Mouse (Mus musculus): Measurements from ENCODE around the gene Arfgef2. TPM values are rescaled to one million over a fixed set of nuclear protein-coding genes. Genes with fewer than 3 reads are reported as not detected.

The Arfgef2 gene
- polyA plus RNA-seq, 1 experiment from 2014 or later = 6.8 TPM

DNA sequence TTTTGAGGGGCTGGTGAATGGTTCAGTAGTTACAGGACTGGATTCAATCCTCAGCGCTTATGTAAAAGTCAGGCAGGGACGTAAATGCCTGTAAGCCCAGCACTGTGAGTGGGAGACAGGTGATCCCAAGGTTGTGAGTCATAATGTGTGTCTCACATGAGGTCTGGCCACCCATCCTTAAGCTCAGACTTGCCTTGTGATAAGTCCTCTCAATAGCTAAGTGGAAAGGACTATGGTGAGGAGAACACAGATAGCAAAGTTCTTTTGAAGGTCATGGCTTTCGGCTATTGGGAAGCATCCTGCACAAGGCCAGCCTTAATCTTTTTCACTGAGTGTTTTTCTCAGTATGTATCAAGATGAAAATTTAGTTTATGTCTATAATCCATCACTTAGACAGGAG is 104.3 kb downstream of the Arfgef2 start:
- WGBS = 98% methylated on average over 3 of the region's 3 CpGs
- H3K4me1 ChIP-seq (ENCODE audit: control insufficient read depth, insufficient read depth, low read length) = peaks cover 11% of the 10 kb centered on the region
- ATAC-seq (ENCODE audit: low FRiP score, low TSS enrichment) (no peak), DNase-seq (no peak)
- no peaks in the 10 kb centered on the region for H3K9me3 ChIP-seq (ENCODE audit: control insufficient read depth, low read length)
- H3K27me3 ChIP-seq (ENCODE audit: control insufficient read depth, insufficient read depth, low read length) = no peaks in the 10 kb centered on the region
- no peak overlapping the region for H3K4me3 ChIP-seq (replicated peaks; ENCODE audit: low read depth, low read length)
- H3K4me2 ChIP-seq (ENCODE audit: low read length) = no peak overlapping the region
- H3K9ac ChIP-seq (replicated peaks; ENCODE audit: low read length) = no peak overlapping the region
- no peaks in the 10 kb centered on the region for H3K36me3 ChIP-seq (ENCODE audit: control insufficient read depth, insufficient read depth, low read length)
- no peak overlapping the region for H3K27ac ChIP-seq (replicated peaks; ENCODE audit: low read depth, low read length)

DNA sequence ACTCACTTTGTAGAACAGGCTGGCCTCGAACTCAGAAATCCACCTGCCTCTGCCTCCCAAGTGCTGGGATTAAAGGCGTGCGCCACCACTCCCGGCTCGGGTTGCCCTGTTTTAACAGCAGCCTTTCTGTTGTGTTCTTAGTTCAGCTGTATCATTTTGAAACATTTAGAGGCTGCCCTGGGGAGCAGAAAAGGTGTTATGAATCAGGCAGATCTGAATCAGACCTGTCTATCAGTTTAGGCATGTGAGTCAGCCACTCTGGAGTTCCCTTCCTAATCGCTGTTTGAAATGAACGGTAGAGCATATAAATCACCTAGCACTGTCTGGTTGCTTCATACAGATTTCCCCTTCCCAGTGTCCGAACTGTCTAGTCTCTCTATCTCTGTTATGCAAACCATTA is 105.1 kb downstream of the Arfgef2 start:
- Histone ChIP-seq H3K9ac (replicated peaks; ENCODE audit: low read length) (no peak overlapping the region), H3K4me3 (replicated peaks; ENCODE audit: low read depth, low read length) (no peak overlapping the region), H3K36me3 (ENCODE audit: control insufficient read depth, insufficient read depth, low read length) (peaks cover 2% of the 10 kb centered on the region; the same call in 1 of the 2 replicates), H3K4me1 (ENCODE audit: control insufficient read depth, insufficient read depth, low read length) (peaks cover 11% of the 10 kb centered on the region), H3K27me3 (ENCODE audit: control insufficient read depth, insufficient read depth, low read length) (no peaks in the 10 kb centered on the region), H3K9me3 (ENCODE audit: control insufficient read depth, low read length) (no peaks in the 10 kb centered on the region), H3K4me2 (ENCODE audit: low read length) (no peak overlapping the region), H3K27ac (replicated peaks; ENCODE audit: low read depth, low read length) (no peak overlapping the region)
- ATAC-seq (ENCODE audit: low FRiP score, low TSS enrichment) (no peak), DNase-seq (no peak)
- 93% methylated on average over 8 of the region's 8 CpGs for WGBS

GRCm38 (mm10) chr2:166923971-166924370 is 118.6 kb downstream of the Arfgef2 start:
- no peak overlapping the region for H3K27ac ChIP-seq (replicated peaks; ENCODE audit: low read depth, low read length)
- H3K36me3 ChIP-seq (ENCODE audit: control insufficient read depth, insufficient read depth, low read length) = peaks cover 80% of the 10 kb centered on the region
- H3K4me2 ChIP-seq (ENCODE audit: low read length) = no peak overlapping the region
- no peak for DNase-seq
- 88% methylated on average over 2 of the region's 2 CpGs for WGBS
- H3K9ac ChIP-seq (replicated peaks; ENCODE audit: low read length) = no peak overlapping the region
- ATAC-seq (ENCODE audit: low FRiP score, low TSS enrichment) = no peak
- no peaks in the 10 kb centered on the region for H3K9me3 ChIP-seq (ENCODE audit: control insufficient read depth, low read length)
- H3K4me1 ChIP-seq (ENCODE audit: control insufficient read depth, insufficient read depth, low read length) = no peaks in the 10 kb centered on the region
- H3K4me3 ChIP-seq (replicated peaks; ENCODE audit: low read depth, low read length) = no peak overlapping the region
- no peaks in the 10 kb centered on the region for H3K27me3 ChIP-seq (ENCODE audit: control insufficient read depth, insufficient read depth, low read length)

DNA sequence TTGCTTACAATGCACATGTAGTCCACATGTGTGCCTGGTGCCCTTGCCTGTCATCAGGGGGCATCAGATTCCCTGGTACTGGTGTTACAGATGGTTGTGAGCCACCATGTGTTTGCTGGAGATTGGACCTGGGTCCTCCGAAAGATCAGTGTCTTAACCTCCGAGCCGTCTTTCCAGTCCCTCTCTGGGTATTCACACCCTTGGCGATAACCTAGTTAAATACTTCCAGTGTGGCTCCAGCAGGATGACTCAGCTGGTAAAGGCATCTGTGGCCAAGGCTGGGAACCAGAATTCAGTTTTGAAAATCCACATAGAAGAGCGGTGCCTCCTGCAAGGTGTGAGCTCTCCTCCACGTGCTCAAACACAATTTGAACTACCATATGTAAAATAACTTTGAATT is 128.6 kb downstream of the Arfgef2 start:
- H3K27ac ChIP-seq (replicated peaks; ENCODE audit: low read depth, low read length) = no peak overlapping the region
- no peak overlapping the region for H3K4me2 ChIP-seq (ENCODE audit: low read length)
- no peaks in the 10 kb centered on the region for H3K9me3 ChIP-seq (ENCODE audit: control insufficient read depth, low read length)
- ATAC-seq (ENCODE audit: low FRiP score, low TSS enrichment) (no peak), DNase-seq (no peak)
- no peaks in the 10 kb centered on the region for H3K4me1 ChIP-seq (ENCODE audit: control insufficient read depth, insufficient read depth, low read length)
- H3K4me3 ChIP-seq (replicated peaks; ENCODE audit: low read depth, low read length) = no peak overlapping the region
- 95% methylated on average over 6 of the region's 6 CpGs for WGBS
- H3K36me3 ChIP-seq (ENCODE audit: control insufficient read depth, insufficient read depth, low read length) = peaks cover 81% of the 10 kb centered on the region
- H3K27me3 ChIP-seq (ENCODE audit: control insufficient read depth, insufficient read depth, low read length) = no peaks in the 10 kb centered on the region
- H3K9ac ChIP-seq (replicated peaks; ENCODE audit: low read length) = no peak overlapping the region

- Histone ChIP-seq H3K4me3 (replicated peaks; ENCODE audit: low read depth, low read length) (no peak overlapping the region), H3K4me2 (ENCODE audit: low read length) (no peak overlapping the region), H3K4me1 (ENCODE audit: control insufficient read depth, insufficient read depth, low read length) (no peaks in the 10 kb centered on the region), H3K27me3 (ENCODE audit: control insufficient read depth, insufficient read depth, low read length) (no peaks in the 10 kb centered on the region), H3K9ac (replicated peaks; ENCODE audit: low read length) (no peak overlapping the region), H3K36me3 (ENCODE audit: control insufficient read depth, insufficient read depth, low read length) (peaks cover 80% of the 10 kb centered on the region), H3K9me3 (ENCODE audit: control insufficient read depth, low read length) (no peaks in the 10 kb centered on the region), H3K27ac (replicated peaks; ENCODE audit: low read depth, low read length) (no peak overlapping the region)
- no peak for ATAC-seq (ENCODE audit: low FRiP score, low TSS enrichment)
- no peak for DNase-seq
- WGBS = 62% methylated on average over 5 of the region's 5 CpGs
These were observed 129.0 kb downstream of the Arfgef2 start for GRCm38 (mm10) chr2:166934416-166934815.

DNA sequence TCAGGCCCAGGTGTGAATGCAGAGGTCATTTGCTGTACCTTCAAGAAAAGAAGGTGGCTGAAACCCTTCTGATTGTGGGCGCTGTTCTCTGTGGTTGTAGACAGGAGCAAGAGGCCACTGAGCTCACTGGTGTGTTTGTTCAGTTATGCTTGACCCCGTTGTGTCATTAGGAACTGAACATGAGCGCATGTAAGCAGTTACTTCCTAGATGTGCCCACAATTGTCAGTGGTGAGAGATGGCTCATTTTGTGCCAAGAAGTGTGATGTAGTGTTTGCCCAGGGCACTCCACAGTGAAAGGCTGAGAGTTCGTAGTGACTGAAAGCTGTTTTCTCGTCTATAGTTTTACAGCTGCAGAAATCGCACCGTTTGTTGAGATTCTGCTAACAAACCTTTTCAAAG is 130.2 kb downstream of the Arfgef2 start:
- ATAC-seq (ENCODE audit: low FRiP score, low TSS enrichment) (no peak), DNase-seq (no peak)
- Histone ChIP-seq H3K9me3 (ENCODE audit: control insufficient read depth, low read length) (no peaks in the 10 kb centered on the region), H3K4me1 (ENCODE audit: control insufficient read depth, insufficient read depth, low read length) (no peaks in the 10 kb centered on the region), H3K9ac (replicated peaks; ENCODE audit: low read length) (no peak overlapping the region), H3K36me3 (ENCODE audit: control insufficient read depth, insufficient read depth, low read length) (peaks cover 78% of the 10 kb centered on the region), H3K27ac (replicated peaks; ENCODE audit: low read depth, low read length) (no peak overlapping the region), H3K27me3 (ENCODE audit: control insufficient read depth, insufficient read depth, low read length) (no peaks in the 10 kb centered on the region), H3K4me2 (ENCODE audit: low read length) (no peak overlapping the region), H3K4me3 (replicated peaks; ENCODE audit: low read depth, low read length) (no peak overlapping the region)
- 96% methylated on average over 7 of the region's 7 CpGs for WGBS

- 92% methylated on average over 2 of the region's 2 CpGs for WGBS
- ATAC-seq (ENCODE audit: low FRiP score, low TSS enrichment) (no peak), DNase-seq (no peak)
- Histone ChIP-seq H3K4me3 (replicated peaks; ENCODE audit: low read depth, low read length) (no peak overlapping the region), H3K9ac (replicated peaks; ENCODE audit: low read length) (no peak overlapping the region), H3K27me3 (ENCODE audit: control insufficient read depth, insufficient read depth, low read length) (no peaks in the 10 kb centered on the region), H3K36me3 (ENCODE audit: control insufficient read depth, insufficient read depth, low read length) (peaks cover 78% of the 10 kb centered on the region), H3K4me2 (ENCODE audit: low read length) (no peak overlapping the region), H3K9me3 (ENCODE audit: control insufficient read depth, low read length) (no peaks in the 10 kb centered on the region), H3K27ac (replicated peaks; ENCODE audit: low read depth, low read length) (no peak overlapping the region), H3K4me1 (ENCODE audit: control insufficient read depth, insufficient read depth, low read length) (no peaks in the 10 kb centered on the region)
These were observed 130.8 kb downstream of the Arfgef2 start for GRCm38 (mm10) chr2:166936166-166936565.

GRCm38 (mm10) chr2:166943146-166943545 is 137.8 kb downstream of the Arfgef2 start:
- Histone ChIP-seq H3K27me3 (ENCODE audit: control insufficient read depth, insufficient read depth, low read length) (no peaks in the 10 kb centered on the region), H3K36me3 (ENCODE audit: control insufficient read depth, insufficient read depth, low read length) (peaks cover 89% of the 10 kb centered on the region), H3K27ac (replicated peaks; ENCODE audit: low read depth, low read length) (no peak overlapping the region), H3K9me3 (ENCODE audit: control insufficient read depth, low read length) (no peaks in the 10 kb centered on the region), H3K4me3 (replicated peaks; ENCODE audit: low read depth, low read length) (no peak overlapping the region), H3K9ac (replicated peaks; ENCODE audit: low read length) (no peak overlapping the region), H3K4me2 (ENCODE audit: low read length) (no peak overlapping the region), H3K4me1 (ENCODE audit: control insufficient read depth, insufficient read depth, low read length) (no peaks in the 10 kb centered on the region)
- DNase-seq (no peak), ATAC-seq (ENCODE audit: low FRiP score, low TSS enrichment) (no peak)
- 90% methylated on average over 2 of the region's 2 CpGs for WGBS

- H3K27me3 ChIP-seq (ENCODE audit: control insufficient read depth, insufficient read depth, low read length) = no peaks in the 10 kb centered on the region
- ATAC-seq (ENCODE audit: low FRiP score, low TSS enrichment) (no peak), DNase-seq (no peak)
- no peaks in the 10 kb centered on the region for H3K4me1 ChIP-seq (ENCODE audit: control insufficient read depth, insufficient read depth, low read length)
- H3K36me3 ChIP-seq (ENCODE audit: control insufficient read depth, insufficient read depth, low read length) = peaks cover 92% of the 10 kb centered on the region
- H3K9me3 ChIP-seq (ENCODE audit: control insufficient read depth, low read length) = no peaks in the 10 kb centered on the region
- H3K27ac ChIP-seq (replicated peaks; ENCODE audit: low read depth, low read length) = no peak overlapping the region
- no peak overlapping the region for H3K4me3 ChIP-seq (replicated peaks; ENCODE audit: low read depth, low read length)
- H3K9ac ChIP-seq (replicated peaks; ENCODE audit: low read length) = no peak overlapping the region
- WGBS = 90% methylated on average over 1 of the region's 1 CpGs
- no peak overlapping the region for H3K4me2 ChIP-seq (ENCODE audit: low read length)
These were observed 139.0 kb downstream of the Arfgef2 start for GRCm38 (mm10) chr2:166944346-166944745.
